Mouse (Mus musculus) megakaryocyte, embryonic 14.5 days (primary cell): ENCODE data around the gene Pank1.

Source experiments
- FLI1 ChIP-seq: IDR thresholded peaks from 2 replicates; pipeline ENCODE4 v1.6.1; 2012; ENCODE audit warnings: low read length, inconsistent platforms, mixed read lengths
- GATA1 ChIP-seq: IDR thresholded peaks from 3 replicates; pipeline ENCODE4 v1.6.1; 2012; ENCODE audit warnings: mixed read lengths, low read length, inconsistent platforms, borderline replicate concordance

DNA sequence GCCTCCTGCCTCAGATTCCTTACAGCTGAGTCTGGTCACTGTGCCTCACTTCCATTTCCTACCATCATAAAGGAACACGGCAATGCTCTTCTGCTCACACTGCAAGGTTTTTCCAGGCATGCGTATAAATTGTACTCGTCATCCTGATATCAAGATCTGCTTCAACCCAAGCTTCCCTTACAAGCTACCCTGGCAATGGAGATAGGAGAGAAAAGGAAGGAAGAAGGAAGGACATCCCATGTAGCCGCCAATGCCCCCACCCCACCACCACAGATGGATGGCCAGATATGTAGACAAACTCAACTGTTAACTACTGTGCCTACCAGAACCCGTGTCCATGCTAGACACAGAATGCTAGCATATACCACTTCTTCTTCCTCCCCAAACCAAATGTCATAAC lies 34.5 kb downstream of the Pank1 start:
- peak; percentile 96; the same call in 2 of the 3 replicates for TF ChIP-seq GATA1
- no peak for TF ChIP-seq FLI1
